Mouse (Mus musculus) embryonic facial prominence, embryonic 14.5 days (tissue): ENCODE measurements around the gene Fkbp2. TPM values are rescaled to one million over a fixed set of nuclear protein-coding genes. Genes with fewer than 3 reads are reported as not detected.

ENCODE experiments used
- ATAC-seq: fragments of 200-750 bp; cut with Nextera tagmentation; 2 replicates; pipeline ENCODE4 v1.8.0; 2017; ENCODE audit warnings: low read depth, moderate number of reproducible peaks, moderate TSS enrichment
- DNase-seq: peaks from one replicate; pipeline ENCODE4 v3.0.0-alpha.2; 2015; ENCODE audit warnings: low spot score
- H3K27ac ChIP-seq: fragments of 300-500 bp; sonication (generic); replicated peaks from 2 replicates; pipeline ENCODE4 v1.5.1; 2014; ENCODE audit warnings: low read depth, mild to moderate bottlenecking, low read length, moderate library complexity
- H3K27me3 ChIP-seq: fragments of 300-500 bp; sonication (generic); replicated peaks from 2 replicates; pipeline ENCODE4 v1.6.1; 2014; ENCODE audit warnings: low read length; ENCODE audit not compliant: control insufficient read depth, insufficient read depth
- H3K36me3 ChIP-seq: fragments of 300-500 bp; sonication (generic); 2 replicates; pipeline ENCODE4 v1.6.1; 2014; ENCODE audit warnings: low read length, mixed read lengths; ENCODE audit not compliant: control insufficient read depth, insufficient read depth
- H3K4me1 ChIP-seq: fragments of 300-500 bp; sonication (generic); 2 replicates; pipeline ENCODE4 v1.6.1; 2014; ENCODE audit warnings: antibody characterized with exemption, low read length; ENCODE audit not compliant: control insufficient read depth, insufficient read depth
- H3K4me2 ChIP-seq: fragments of 300-500 bp; sonication (generic); 2 replicates; pipeline ENCODE4 v1.6.1; 2014; ENCODE audit warnings: low read depth, mild to moderate bottlenecking, low read length, moderate library complexity, mixed read lengths
- H3K4me3 ChIP-seq: fragments of 300-500 bp; sonication (generic); 2 replicates; pipeline ENCODE4 v1.5.1; 2014; ENCODE audit warnings: low read depth, mild to moderate bottlenecking, low read length
- H3K9ac ChIP-seq: fragments of 300-500 bp; sonication (generic); 2 replicates; pipeline ENCODE4 v1.6.1; 2014; ENCODE audit warnings: low read depth, mild to moderate bottlenecking, low read length, moderate library complexity, mixed read lengths
- H3K9me3 ChIP-seq: fragments of 300-500 bp; sonication (generic); 2 replicates; pipeline ENCODE4 v1.6.1; 2016; ENCODE audit warnings: low read length; ENCODE audit not compliant: control insufficient read depth
- WGBS: fragments of 180-500 bp; shearing (Covaris S2); extraction: QIAGEN DNeasy Blood & Tissue Kit; methylation state at CpG from one replicate; pipeline ENCODE4 v1.1.7; 2014; 5-methylcytosine and 5-hydroxymethylcytosine counted together
- polyA plus RNA-seq: library from polyadenylated mRNA; unstranded; fragments of >200 nt; fragmentation: Nextera tagmentation; extraction: Ambion mirVana; gene quantifications from 2 replicates; pipeline ENCODE4 v1.2.1, GENCODE M21; 2014

Fkbp2 gene
- polyA plus RNA-seq, 1 experiment from 2014 or later = 81.0 TPM

DNA sequence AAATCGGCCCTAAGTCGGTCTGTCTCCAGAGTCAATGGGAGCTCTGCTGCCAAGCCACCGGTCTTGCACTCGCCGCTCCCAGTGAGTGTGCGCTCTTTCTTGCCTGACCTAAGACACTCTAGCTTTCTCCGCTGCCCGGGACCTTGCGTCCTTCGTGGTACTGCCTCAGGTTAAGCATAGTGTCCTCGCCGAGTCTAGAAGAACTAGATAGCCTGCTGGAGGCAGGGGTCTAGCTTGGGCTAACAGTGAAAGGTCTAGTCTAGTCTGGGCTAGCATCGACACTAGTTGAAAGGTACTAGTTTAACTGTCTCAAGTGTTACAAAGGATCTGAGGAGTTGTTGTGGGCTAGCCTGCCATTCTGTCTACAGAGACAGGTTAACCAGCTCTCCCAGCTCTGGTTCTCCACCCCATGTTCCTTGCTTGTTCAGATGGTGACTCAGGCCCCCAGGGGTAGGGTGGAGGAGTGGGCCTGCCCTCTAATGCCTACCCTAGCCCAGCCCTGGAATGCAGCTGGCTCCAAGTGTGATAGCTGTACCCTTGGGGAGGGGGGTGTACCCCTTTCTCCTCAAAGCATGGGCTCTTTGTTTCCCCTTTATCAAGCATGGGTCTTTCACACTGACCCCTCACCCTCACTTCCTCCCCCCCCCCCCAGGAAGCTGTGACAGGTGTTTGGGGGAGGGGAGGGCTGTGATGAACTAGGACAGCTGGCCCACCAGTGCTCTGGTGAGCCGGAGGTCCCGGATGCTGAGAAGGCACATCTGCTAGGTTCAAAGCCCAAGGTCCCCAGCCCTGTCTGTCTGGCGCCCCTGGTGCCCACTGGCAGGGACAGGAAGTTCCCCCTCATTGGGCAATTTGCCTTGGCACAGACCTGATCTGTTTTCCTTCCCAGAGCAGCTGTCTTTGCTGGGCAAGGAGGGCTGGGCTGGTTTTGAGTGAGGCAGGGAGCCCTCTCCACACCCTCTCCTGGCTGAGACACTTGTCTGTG is 4.5 kb downstream of the Fkbp2 start, which contains the start of gene Plcb3:
TSS of gene Plcb3 (minus strand) at position 934 of the 985 bp plus-strand sequence.
- 2% methylated on average over 16 of the region's 16 CpGs for WGBS
- H3K4me3 ChIP-seq = peak within 1 kb of the TSS; percentile 77
- H3K27ac ChIP-seq = peak within 1 kb of the TSS; percentile 88
- no peaks in the 10 kb centered on the region for H3K27me3 ChIP-seq
- peak within 1 kb of the TSS; percentile 92 for H3K4me2 ChIP-seq
- H3K36me3 ChIP-seq = peaks cover 19% of the 10 kb centered on the region
- peak; percentile 92 for DNase-seq
- peak; percentile 3; the same call in 1 of the 2 replicates for ATAC-seq
- H3K4me1 ChIP-seq = peaks cover 24% of the 10 kb centered on the region
- peak within 1 kb of the TSS; percentile 76 for H3K9ac ChIP-seq
- H3K9me3 ChIP-seq = no peaks in the 10 kb centered on the region

DNA sequence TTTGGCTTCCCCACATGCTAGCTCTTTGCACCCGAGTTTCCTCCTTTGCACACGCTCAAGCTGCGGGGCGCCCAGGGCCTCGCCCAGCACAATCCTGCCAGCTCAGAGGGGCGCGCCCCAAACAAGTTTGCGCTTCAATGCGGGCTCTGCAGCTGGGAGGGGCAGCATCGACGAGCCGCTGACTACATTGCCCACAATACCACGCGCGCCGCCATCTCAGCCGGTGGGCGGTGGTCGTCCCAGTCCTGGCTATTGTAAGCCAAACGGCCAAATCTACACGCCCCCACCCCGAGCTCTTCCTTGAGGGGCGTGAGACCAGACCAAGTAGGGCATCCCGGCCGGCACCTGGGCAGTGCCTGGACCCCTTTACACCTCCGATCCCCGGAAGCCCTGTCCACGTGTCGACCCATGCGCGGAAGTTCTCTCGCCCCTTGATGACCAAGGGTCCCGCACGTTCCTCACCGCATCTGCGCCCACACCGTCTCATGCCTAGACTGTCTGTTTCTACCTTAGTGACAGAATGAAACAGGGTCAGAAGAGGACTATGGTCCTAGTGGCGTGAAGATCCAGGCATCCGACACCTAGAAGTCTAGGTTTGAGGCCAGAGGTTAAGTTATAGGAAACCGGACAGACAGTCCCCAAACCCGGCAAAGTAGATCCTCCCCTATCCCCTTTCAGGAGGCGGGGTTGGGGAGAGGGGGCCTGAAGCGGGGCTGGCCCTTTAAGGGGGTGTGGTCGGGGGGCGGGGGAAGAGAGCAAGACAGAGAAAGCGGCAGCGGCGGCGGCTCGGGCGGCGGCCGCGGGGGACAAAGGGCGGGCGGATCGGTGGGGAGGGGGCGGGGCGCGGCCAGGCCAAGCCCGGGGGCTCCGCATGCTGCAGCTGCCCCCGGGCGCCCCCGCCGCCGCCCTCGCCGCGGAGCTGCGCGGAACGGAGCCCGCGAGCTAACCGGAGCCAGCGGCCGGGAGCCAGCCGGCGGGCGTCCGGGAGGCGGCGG is 5.8 kb downstream of the Fkbp2 start, which contains the start of gene Ppp1r14b:
TSS of gene Ppp1r14b (plus strand) at position 758 of the 995 bp plus-strand sequence.
- Histone ChIP-seq H3K4me3 (peak within 1 kb of the TSS; percentile 77), H3K4me1 (peaks cover 33% of the 10 kb centered on the region), H3K36me3 (peaks cover 19% of the 10 kb centered on the region), H3K27ac (peak within 1 kb of the TSS; percentile 88), H3K27me3 (no peaks in the 10 kb centered on the region), H3K9ac (peak within 1 kb of the TSS; percentile 76), H3K4me2 (peak within 1 kb of the TSS; percentile 92), H3K9me3 (no peaks in the 10 kb centered on the region)
- ATAC-seq = peak; percentile 70
- peak; percentile 96 for DNase-seq
- 0% methylated on average over 39 of the region's 84 CpGs for WGBS

GRCm38 (mm10) chr19:6973581-6974190 is 6.6 kb downstream of the Fkbp2 start:
- DNase-seq = no peak
- 25% methylated on average over 11 of the region's 12 CpGs for WGBS
- Histone ChIP-seq H3K4me1 (peaks cover 28% of the 10 kb centered on the region), H3K36me3 (peaks cover 16% of the 10 kb centered on the region), H3K27me3 (no peaks in the 10 kb centered on the region), H3K27ac (peak overlapping the region; percentile 88; the same call in 1 of the 2 replicates), H3K4me3 (peak overlapping the region; percentile 77), H3K4me2 (peak overlapping the region; percentile 92), H3K9ac (peak overlapping the region; percentile 48), H3K9me3 (no peaks in the 10 kb centered on the region)
- ATAC-seq = no peak

- no peak for ATAC-seq
- peaks cover 30% of the 10 kb centered on the region for H3K4me1 ChIP-seq
- WGBS = 74% methylated on average over 13 of the region's 13 CpGs
Observed at GRCm38 (mm10) chr19:6972247-6972917, 7.9 kb downstream of the Fkbp2 start.

DNA sequence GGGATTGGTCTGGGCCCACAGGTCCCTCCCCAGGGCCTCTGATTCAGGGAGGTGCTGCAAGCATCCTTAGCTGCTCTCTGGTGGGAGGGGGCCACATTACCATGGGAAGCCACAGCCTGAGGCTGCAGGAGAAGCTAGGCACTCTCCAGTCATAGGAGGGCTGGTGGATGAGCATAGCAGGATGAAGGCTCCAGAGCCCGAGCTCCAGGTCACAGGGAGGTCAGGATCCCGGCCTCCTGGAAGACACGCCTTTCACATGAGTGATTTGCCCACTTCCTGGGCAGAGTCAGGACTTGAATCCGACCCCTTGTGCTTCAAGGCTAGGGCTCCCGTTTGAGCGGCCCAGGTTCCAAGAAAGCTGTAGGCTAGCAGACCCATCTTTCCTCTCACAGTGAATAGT is 8.7 kb downstream of the Fkbp2 start:
- no peaks in the 10 kb centered on the region for H3K9me3 ChIP-seq
- no peaks in the 10 kb centered on the region for H3K27me3 ChIP-seq
- H3K4me2 ChIP-seq = no peak overlapping the region
- no peaks in the 10 kb centered on the region for H3K36me3 ChIP-seq
- DNase-seq (no peak), ATAC-seq (no peak)
- H3K4me3 ChIP-seq = no peak overlapping the region
- 0 out of 2 replicates have a peak overlapping the region, but pooled peaks have one; percentile 14 for H3K9ac ChIP-seq
- peaks cover 28% of the 10 kb centered on the region for H3K4me1 ChIP-seq
- 33% methylated on average over 6 of the region's 6 CpGs for WGBS
- H3K27ac ChIP-seq = 0 out of 2 replicates have a peak overlapping the region, but pooled peaks have one; percentile 1

More at GRCm38 (mm10) chr19:6972247-6972917, 7.9 kb downstream of the Fkbp2 start:
- no peak for DNase-seq
- Histone ChIP-seq H3K27ac (no peak overlapping the region), H3K9me3 (no peaks in the 10 kb centered on the region), H3K27me3 (no peaks in the 10 kb centered on the region), H3K9ac (no peak overlapping the region), H3K4me3 (no peak overlapping the region), H3K36me3 (peaks cover 3% of the 10 kb centered on the region), H3K4me2 (no peak overlapping the region)

DNA sequence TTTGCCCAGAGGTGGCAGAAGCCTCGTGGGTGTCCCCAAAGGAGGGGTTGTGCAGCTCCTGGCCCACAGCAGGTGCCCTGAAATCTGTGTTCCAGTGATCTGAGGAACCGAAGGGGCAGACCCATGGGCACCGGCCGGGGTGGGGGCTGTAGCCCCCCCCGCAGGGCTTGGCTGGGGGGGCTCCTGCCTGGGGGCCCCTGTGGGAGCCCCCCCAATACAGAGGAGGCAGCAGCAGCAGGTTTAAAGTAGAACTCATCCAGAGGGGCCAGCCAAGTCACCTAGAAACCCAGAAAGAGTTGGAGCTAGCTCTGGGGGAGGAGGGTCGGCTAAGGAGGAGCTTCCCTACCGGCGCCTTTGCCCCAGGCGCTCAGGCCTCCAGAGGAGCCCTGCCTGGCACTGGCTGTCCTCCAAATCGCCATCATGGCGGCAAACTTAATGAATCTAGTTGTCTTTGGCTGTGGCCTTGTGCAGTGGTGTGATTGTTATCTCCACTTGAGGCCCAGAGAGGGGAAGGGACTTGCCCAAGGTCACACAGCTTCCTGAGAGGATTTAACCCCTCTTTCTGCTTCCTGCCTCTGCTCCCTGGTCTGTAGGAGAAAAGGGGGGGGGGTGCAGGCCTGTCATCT is 9.7 kb downstream of the Fkbp2 start:
- Histone ChIP-seq H3K9ac (peak overlapping the region; percentile 73), H3K4me2 (peak overlapping the region; percentile 55), H3K9me3 (no peaks in the 10 kb centered on the region), H3K27me3 (no peaks in the 10 kb centered on the region), H3K4me1 (peaks cover 25% of the 10 kb centered on the region), H3K36me3 (peaks cover 10% of the 10 kb centered on the region), H3K4me3 (no peak overlapping the region), H3K27ac (no peak overlapping the region)
- ATAC-seq (no peak), DNase-seq (no peak)
- 31% methylated on average over 8 of the region's 11 CpGs for WGBS

GRCm38 (mm10) chr19:6969665-6970381 is 10.5 kb downstream of the Fkbp2 start:
- H3K9me3 ChIP-seq = no peaks in the 10 kb centered on the region
- peak; percentile 54 for ATAC-seq
- peak overlapping the region; percentile 73 for H3K9ac ChIP-seq
- WGBS = under 1% methylated on average over 42 of the region's 55 CpGs
- H3K27ac ChIP-seq = no peak overlapping the region
- no peaks in the 10 kb centered on the region for H3K27me3 ChIP-seq
- H3K4me3 ChIP-seq = peak overlapping the region; percentile 63
- peak overlapping the region; percentile 55 for H3K4me2 ChIP-seq
- H3K4me1 ChIP-seq = peaks cover 25% of the 10 kb centered on the region
- peak; percentile 65 for DNase-seq
- peaks cover 17% of the 10 kb centered on the region for H3K36me3 ChIP-seq
